Mouse (Mus musculus): ENCODE measurements at regions not wholly inside any gene's neighbourhood (a gene's known extent, or its start where the extent isn't known, plus 50 kb on each side); places are given as distances from the start of the nearest gene placed in this dataset.

DNA sequence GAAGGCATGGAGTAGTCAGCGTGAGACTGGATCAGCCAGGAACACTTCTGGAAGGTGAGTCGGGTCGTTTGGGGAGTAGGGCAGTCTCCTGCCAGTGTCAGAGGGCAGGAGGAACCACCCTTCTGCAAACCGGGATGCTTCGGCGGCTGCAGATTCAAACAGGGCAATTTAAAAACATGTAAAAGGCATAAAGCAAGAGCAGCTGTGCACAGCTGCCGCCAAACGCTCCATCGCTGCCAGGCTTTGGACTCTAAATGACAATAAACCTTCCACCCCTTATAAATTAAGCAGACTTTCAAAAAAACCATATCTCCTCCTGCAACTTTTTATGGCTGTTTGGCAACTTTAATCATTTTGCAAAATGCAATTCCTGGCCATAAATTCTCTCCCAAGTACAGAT is 84.2 kb downstream of the 3100002H09Rik start:
- H3K4me1 ChIP-seq (ENCODE audit: control insufficient read depth, insufficient read depth, low read length): no peaks in the 10 kb centered on the region
- TF ChIP-seq POLR2A (IDR thresholded peaks at IDR 0.05; ENCODE audit: insufficient read depth, low read length) (no peak), EP300 (IDR thresholded peaks at IDR 0.05; ENCODE audit: insufficient read depth, low read depth, low read length) (no peak), CTCF (IDR thresholded peaks at IDR 0.05; ENCODE audit: low read depth, low read length) (no peak)
- no peak overlapping the region for H3K27ac ChIP-seq (ENCODE audit: insufficient read depth, low read length)
- H3K36me3 ChIP-seq (ENCODE audit: control insufficient read depth, insufficient read depth, low read length, poor library complexity, severe bottlenecking): no peaks in the 10 kb centered on the region
- H3K4me3 ChIP-seq (ENCODE audit: low read depth, low read length): no peak overlapping the region
- no peak overlapping the region for H3K9ac ChIP-seq (ENCODE audit: low read depth, poor library complexity, severe bottlenecking)
- no peaks in the 10 kb centered on the region for H3K27me3 ChIP-seq (ENCODE audit: control insufficient read depth, insufficient read depth, low read length, poor library complexity, severe bottlenecking)
- H3K9me3 ChIP-seq (replicated peaks; ENCODE audit: control insufficient read depth, insufficient read depth, low read length, poor library complexity, severe bottlenecking): no peaks in the 10 kb centered on the region

DNA sequence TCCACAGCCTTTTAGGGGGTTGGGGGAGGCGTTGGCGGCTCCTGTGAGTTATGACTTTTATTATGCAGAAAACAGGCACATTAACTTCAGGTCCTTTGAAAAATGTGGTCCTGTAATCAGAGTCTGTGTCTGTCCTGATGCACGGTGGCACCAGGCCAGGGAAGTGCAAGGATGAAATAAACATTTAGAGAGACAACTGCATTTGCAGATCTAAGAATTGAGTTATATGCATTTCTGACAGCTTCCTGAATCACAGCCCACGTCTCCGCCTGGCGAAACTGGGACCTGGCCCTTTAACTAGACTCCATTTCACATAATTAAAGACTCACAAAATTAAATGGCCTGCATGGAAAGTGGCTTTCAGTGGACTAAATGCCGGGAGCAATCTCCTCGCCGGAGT is 90.3 kb downstream of the 3100002H09Rik start:
- Histone ChIP-seq H3K27me3 (ENCODE audit: control insufficient read depth, insufficient read depth, low read length, poor library complexity, severe bottlenecking) (no peaks in the 10 kb centered on the region), H3K9ac (ENCODE audit: low read depth, poor library complexity, severe bottlenecking) (no peak overlapping the region), H3K36me3 (ENCODE audit: control insufficient read depth, insufficient read depth, low read length, poor library complexity, severe bottlenecking) (no peaks in the 10 kb centered on the region), H3K9me3 (replicated peaks; ENCODE audit: control insufficient read depth, insufficient read depth, low read length, poor library complexity, severe bottlenecking) (no peaks in the 10 kb centered on the region), H3K27ac (ENCODE audit: insufficient read depth, low read length) (no peak overlapping the region), H3K4me1 (ENCODE audit: control insufficient read depth, insufficient read depth, low read length) (no peaks in the 10 kb centered on the region), H3K4me3 (ENCODE audit: low read depth, low read length) (no peak overlapping the region)
- TF ChIP-seq CTCF (IDR thresholded peaks at IDR 0.05; ENCODE audit: low read depth, low read length) (no peak), EP300 (IDR thresholded peaks at IDR 0.05; ENCODE audit: insufficient read depth, low read depth, low read length) (no peak), POLR2A (IDR thresholded peaks at IDR 0.05; ENCODE audit: insufficient read depth, low read length) (no peak)

DNA sequence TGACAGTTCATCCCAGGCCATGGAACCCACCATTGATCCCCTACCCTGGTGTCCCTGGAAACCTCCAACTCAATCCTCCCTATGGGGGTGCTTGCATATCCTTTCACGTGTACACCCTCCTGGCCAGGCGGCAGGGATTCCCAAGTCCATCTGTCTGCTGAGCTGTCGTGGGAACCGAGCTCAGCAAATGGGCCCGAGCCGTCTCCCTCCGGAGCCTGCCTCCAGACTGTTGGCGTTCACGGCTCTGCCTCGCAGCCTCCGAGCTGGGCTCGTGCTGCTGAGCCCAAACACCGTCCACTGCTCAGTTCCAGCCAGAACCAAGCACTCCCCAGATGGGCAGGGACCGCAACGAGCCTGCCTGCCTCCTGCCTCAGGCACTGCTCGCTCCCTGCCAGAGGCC is 98.8 kb downstream of the 3100002H09Rik start:
- Histone ChIP-seq H3K36me3 (ENCODE audit: control insufficient read depth, insufficient read depth, low read length, poor library complexity, severe bottlenecking) (no peaks in the 10 kb centered on the region), H3K4me1 (ENCODE audit: control insufficient read depth, insufficient read depth, low read length) (no peaks in the 10 kb centered on the region), H3K4me3 (ENCODE audit: low read depth, low read length) (no peak overlapping the region), H3K27me3 (ENCODE audit: control insufficient read depth, insufficient read depth, low read length, poor library complexity, severe bottlenecking) (no peaks in the 10 kb centered on the region), H3K27ac (ENCODE audit: insufficient read depth, low read length) (no peak overlapping the region), H3K9me3 (replicated peaks; ENCODE audit: control insufficient read depth, insufficient read depth, low read length, poor library complexity, severe bottlenecking) (no peaks in the 10 kb centered on the region), H3K9ac (ENCODE audit: low read depth, poor library complexity, severe bottlenecking) (no peak overlapping the region)
- no peak for TF ChIP-seq EP300 (IDR thresholded peaks at IDR 0.05; ENCODE audit: insufficient read depth, low read depth, low read length)
- no peak for TF ChIP-seq CTCF (IDR thresholded peaks at IDR 0.05; ENCODE audit: low read depth, low read length)
- no peak for TF ChIP-seq POLR2A (IDR thresholded peaks at IDR 0.05; ENCODE audit: insufficient read depth, low read length)

DNA sequence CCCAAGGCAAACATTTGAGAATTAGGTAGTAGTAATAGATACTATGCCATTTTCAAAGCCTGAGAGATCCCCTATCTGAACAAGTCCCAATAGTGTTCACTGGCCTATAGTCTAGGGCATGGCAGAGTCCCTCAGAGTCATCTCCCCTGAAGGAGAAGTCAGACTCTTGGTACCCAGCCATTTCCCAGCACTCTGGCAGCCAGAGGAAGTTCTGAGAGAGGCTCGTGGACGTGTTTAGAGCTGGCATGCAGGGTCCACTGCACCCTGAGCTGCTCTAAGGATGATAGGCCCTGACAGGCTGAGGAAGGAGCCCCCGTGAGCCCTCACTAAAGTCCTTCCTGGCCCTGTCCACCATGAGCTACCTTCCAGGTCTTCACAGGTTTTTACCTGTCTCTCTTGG is 99.8 kb downstream of the 3100002H09Rik start:
- no peak overlapping the region for H3K9ac ChIP-seq (ENCODE audit: low read depth, poor library complexity, severe bottlenecking)
- no peaks in the 10 kb centered on the region for H3K9me3 ChIP-seq (replicated peaks; ENCODE audit: control insufficient read depth, insufficient read depth, low read length, poor library complexity, severe bottlenecking)
- TF ChIP-seq EP300 (IDR thresholded peaks at IDR 0.05; ENCODE audit: insufficient read depth, low read depth, low read length) (no peak), CTCF (IDR thresholded peaks at IDR 0.05; ENCODE audit: low read depth, low read length) (no peak), POLR2A (IDR thresholded peaks at IDR 0.05; ENCODE audit: insufficient read depth, low read length) (no peak)
- H3K4me1 ChIP-seq (ENCODE audit: control insufficient read depth, insufficient read depth, low read length): no peaks in the 10 kb centered on the region
- no peak overlapping the region for H3K27ac ChIP-seq (ENCODE audit: insufficient read depth, low read length)
- no peaks in the 10 kb centered on the region for H3K36me3 ChIP-seq (ENCODE audit: control insufficient read depth, insufficient read depth, low read length, poor library complexity, severe bottlenecking)
- no peaks in the 10 kb centered on the region for H3K27me3 ChIP-seq (ENCODE audit: control insufficient read depth, insufficient read depth, low read length, poor library complexity, severe bottlenecking)
- no peak overlapping the region for H3K4me3 ChIP-seq (ENCODE audit: low read depth, low read length)

GRCm38 (mm10) chr4:124509695-124510094 is 100.9 kb downstream of the 3100002H09Rik start:
- Histone ChIP-seq H3K4me1 (ENCODE audit: control insufficient read depth, insufficient read depth, low read length) (no peaks in the 10 kb centered on the region), H3K9me3 (replicated peaks; ENCODE audit: control insufficient read depth, insufficient read depth, low read length, poor library complexity, severe bottlenecking) (no peaks in the 10 kb centered on the region), H3K9ac (ENCODE audit: low read depth, poor library complexity, severe bottlenecking) (no peak overlapping the region), H3K27ac (ENCODE audit: insufficient read depth, low read length) (no peak overlapping the region), H3K36me3 (ENCODE audit: control insufficient read depth, insufficient read depth, low read length, poor library complexity, severe bottlenecking) (no peaks in the 10 kb centered on the region), H3K27me3 (ENCODE audit: control insufficient read depth, insufficient read depth, low read length, poor library complexity, severe bottlenecking) (no peaks in the 10 kb centered on the region), H3K4me3 (ENCODE audit: low read depth, low read length) (no peak overlapping the region)
- TF ChIP-seq CTCF (IDR thresholded peaks at IDR 0.05; ENCODE audit: low read depth, low read length) (no peak), EP300 (IDR thresholded peaks at IDR 0.05; ENCODE audit: insufficient read depth, low read depth, low read length) (no peak), POLR2A (IDR thresholded peaks at IDR 0.05; ENCODE audit: insufficient read depth, low read length) (no peak)

DNA sequence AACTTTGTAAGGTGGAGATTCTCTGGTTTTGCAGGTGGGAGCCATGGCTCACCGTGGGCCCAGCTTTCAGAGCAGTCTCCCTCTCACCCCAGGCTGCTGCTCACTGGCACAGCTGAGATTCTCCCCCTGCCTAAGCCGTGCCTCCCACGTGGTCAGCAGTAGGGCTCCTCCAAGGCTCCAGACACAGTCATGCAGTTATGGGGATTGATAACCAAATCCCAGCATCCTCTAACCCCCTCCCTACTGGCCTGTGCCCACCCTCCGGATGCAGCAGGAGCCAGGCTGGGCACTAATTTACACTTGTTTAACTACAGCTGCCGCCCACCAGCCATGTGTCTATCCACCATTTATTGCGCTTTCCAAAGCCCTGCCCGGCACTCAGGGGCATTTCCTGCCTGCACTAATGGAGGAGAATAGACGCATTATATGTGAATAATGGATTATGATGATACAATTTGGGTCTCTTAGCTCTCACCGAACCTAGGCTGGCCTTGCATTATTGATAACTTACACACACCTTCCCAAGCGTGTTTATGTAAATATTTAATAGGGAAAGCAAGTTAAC is 104.4 kb downstream of the 3100002H09Rik start:
- no peak overlapping the region for H3K4me3 ChIP-seq (ENCODE audit: low read depth, low read length)
- TF ChIP-seq EP300 (IDR thresholded peaks at IDR 0.05; ENCODE audit: insufficient read depth, low read depth, low read length) (no peak), POLR2A (IDR thresholded peaks at IDR 0.05; ENCODE audit: insufficient read depth, low read length) (no peak), CTCF (IDR thresholded peaks at IDR 0.05; ENCODE audit: low read depth, low read length) (no peak)
- no peaks in the 10 kb centered on the region for H3K36me3 ChIP-seq (ENCODE audit: control insufficient read depth, insufficient read depth, low read length, poor library complexity, severe bottlenecking)
- H3K4me1 ChIP-seq (ENCODE audit: control insufficient read depth, insufficient read depth, low read length): no peaks in the 10 kb centered on the region
- H3K9ac ChIP-seq (ENCODE audit: low read depth, poor library complexity, severe bottlenecking): no peak overlapping the region
- H3K27me3 ChIP-seq (ENCODE audit: control insufficient read depth, insufficient read depth, low read length, poor library complexity, severe bottlenecking): no peaks in the 10 kb centered on the region
- no peaks in the 10 kb centered on the region for H3K9me3 ChIP-seq (replicated peaks; ENCODE audit: control insufficient read depth, insufficient read depth, low read length, poor library complexity, severe bottlenecking)
- H3K27ac ChIP-seq (ENCODE audit: insufficient read depth, low read length): no peak overlapping the region

Data from ES-Bruce4 (cell line).